Mouse (Mus musculus): ENCODE results near the gene Sept7. TPM values are rescaled to one million over a fixed set of nuclear protein-coding genes. Genes with fewer than 3 reads are reported as not detected.

Sept7 gene
- polyA plus RNA-seq, 2 experiments from 2014 or later = 425 to 492 TPM

Other genes starting within 250 kb of the Sept7 start
- not detected for gene Gm10181, start 163.0 kb upstream of the Sept7 start, polyA plus RNA-seq (2017; shearing (Covaris generic))
- 10 to 100 TPM; 10.6 to 16.8 TPM for gene Herpud2, start 100.6 kb upstream of the Sept7 start, polyA plus RNA-seq (2017; shearing (Covaris generic))
- gene Eepd1, start 229.1 kb downstream of the Sept7 start, polyA plus RNA-seq (2017; shearing (Covaris generic)) = under 1 TPM; 0.32 to 0.56 TPM

All from activated CD4-positive, CD25-positive, alpha-beta regulatory T cell, adult 4 months (primary cell).